Mouse (Mus musculus) brain, adult 2 months (tissue): ENCODE measurements at regions not wholly inside any gene's neighbourhood (a gene's known extent, or its start where the extent isn't known, plus 50 kb on each side); places are given as distances from the start of the nearest gene placed in this dataset.

Source experiments
- DNase-seq: peaks from one replicate; pipeline ENCODE4 v3.0.0; 2011; ENCODE audit warnings: low read depth, low spot score

DNA sequence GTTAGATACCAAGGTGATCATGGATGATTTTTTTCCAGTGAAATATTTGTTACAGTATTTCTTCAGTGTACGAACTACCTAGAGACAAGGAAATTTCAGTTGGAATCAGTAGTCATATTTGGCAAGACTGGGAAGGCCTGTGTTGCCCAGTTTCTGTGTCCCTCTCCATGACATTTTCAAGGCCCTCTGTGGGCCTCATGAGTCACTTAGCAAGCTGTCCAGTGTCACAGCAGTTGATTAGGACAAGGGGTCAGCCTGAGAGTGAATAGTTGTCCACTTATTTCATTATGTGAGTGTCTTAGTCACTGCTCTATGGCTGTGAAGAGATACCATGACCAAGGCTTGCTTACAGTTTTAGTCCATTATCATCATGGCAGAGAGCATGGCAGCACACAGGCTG lies 71.5 kb upstream of the Nrsn1 start:
- DNase-seq, result no peak

DNA sequence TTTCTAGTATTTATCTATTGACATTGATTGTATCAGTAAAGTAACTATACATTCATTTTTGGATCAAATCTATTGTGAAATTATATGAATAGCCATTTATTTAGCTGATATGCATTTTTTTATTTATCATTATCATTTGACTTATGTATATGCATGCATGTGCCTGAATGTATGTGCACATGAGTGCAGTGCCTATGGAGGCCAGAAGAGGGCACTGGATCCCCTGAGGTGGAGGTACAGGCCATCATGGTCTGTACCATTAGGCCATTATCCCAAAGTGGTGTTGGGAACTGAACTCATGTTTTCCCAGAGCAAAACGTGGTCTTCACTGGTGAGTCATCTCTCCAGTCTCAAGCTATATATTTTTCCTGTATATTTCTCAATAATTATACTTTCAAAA lies 63.5 kb upstream of the Nrsn1 start:
- no peak for DNase-seq
